Mouse (Mus musculus) kidney, adult 2 months (tissue): ENCODE data around the gene Zfp985.
"Not testable (repeated sequence)": the region's sequence is repeated elsewhere in the genome, so short reads cannot be mapped to it uniquely, and the experiment has no call there.

Source experiments
- CTCF ChIP-seq: fragments of 200-500 bp; conservative IDR thresholded peaks from 2 replicates; pipeline ENCODE4 v1.5.1; 2011; ENCODE audit warnings: low read depth, mild to moderate bottlenecking, control low read depth, low read length, moderate library complexity, mixed read lengths; ENCODE audit not compliant: insufficient read depth, insufficient read length
- POLR2A ChIP-seq: fragments of 200-500 bp; IDR thresholded peaks from one replicate; pipeline ENCODE4 v1.6.1; 2011; ENCODE audit warnings: low read depth, low read length, control low read depth

DNA sequence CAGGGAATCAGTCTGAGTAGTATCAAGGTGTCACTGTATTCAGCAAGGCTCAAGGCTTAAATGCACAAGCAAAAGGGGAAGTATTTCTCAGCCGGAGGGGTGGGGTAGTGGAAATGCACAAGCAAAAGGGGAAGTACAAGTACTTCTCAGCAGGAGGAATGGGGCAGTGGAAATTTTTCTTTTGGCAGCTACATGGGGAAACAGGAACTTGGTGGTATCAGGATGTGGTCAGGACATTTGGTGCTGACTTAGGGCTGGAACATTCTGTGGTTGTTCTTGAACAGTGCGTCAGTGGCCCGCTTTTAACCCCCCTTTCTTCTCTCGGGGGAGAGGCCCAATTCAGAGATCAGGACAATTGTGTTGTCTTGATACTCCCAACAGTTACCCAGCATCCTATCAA is 26.3 kb downstream of the Zfp985 start:
- TF ChIP-seq CTCF, POLR2A: not testable (repeated sequence)
